Mouse (Mus musculus) heart, adult 10 weeks (tissue): ENCODE measurements around the gene Gm13275. TPM values are rescaled to one million over a fixed set of nuclear protein-coding genes. Genes with fewer than 3 reads are reported as not detected.

Experiments
- polyA plus RNA-seq: library from polyadenylated mRNA; stranded (reverse); fragments of 350-450 nt; fragmentation: Illumina TruSeq; extraction: RNeasy Lipid Tissue Mini Kit (QIAGEN cat#74804); gene quantifications from one replicate; pipeline ENCODE4 v1.2.3, GENCODE M21; 2014; ENCODE audit warnings: low read depth, low replicate concordance

Gm13275 gene
- polyA plus RNA-seq, 1 experiment from 2014 or later: not detected

Other genes starting within 250 kb of the Gm13275 start
- not detected for gene Ifna15, start 236.2 kb upstream of the Gm13275 start, polyA plus RNA-seq
- not detected for gene Ifna14, start 222.7 kb upstream of the Gm13275 start, polyA plus RNA-seq
- gene Ifna9, start 202.1 kb upstream of the Gm13275 start, polyA plus RNA-seq: not detected
- gene Ifna12, start 191.1 kb upstream of the Gm13275 start, polyA plus RNA-seq: not detected
- gene C87499, start 160.1 kb upstream of the Gm13275 start, polyA plus RNA-seq: not detected
- gene Ifna13, start 150.0 kb upstream of the Gm13275 start, polyA plus RNA-seq: not detected
- not detected for gene Ifna16, start 117.6 kb upstream of the Gm13275 start, polyA plus RNA-seq
- not detected for gene Ifna2, start 110.6 kb upstream of the Gm13275 start, polyA plus RNA-seq
- gene Ifnab, start 103.1 kb upstream of the Gm13275 start, polyA plus RNA-seq: not detected
- gene Gm26566, start 72.7 kb upstream of the Gm13275 start, polyA plus RNA-seq: not detected
- gene Klhl9, start 72.0 kb upstream of the Gm13275 start, polyA plus RNA-seq: 44.7 TPM
- gene Gm13271, start 39.6 kb upstream of the Gm13275 start, polyA plus RNA-seq: not detected
- gene Gm13283, start 34.4 kb upstream of the Gm13275 start, polyA plus RNA-seq: not detected
- not detected for gene Gm13290, start 20.7 kb upstream of the Gm13275 start, polyA plus RNA-seq
- not detected for gene Gm13289, start 17.6 kb upstream of the Gm13275 start, polyA plus RNA-seq
- not detected for gene Gm13272, start 14.6 kb upstream of the Gm13275 start, polyA plus RNA-seq
- gene Ifnz, start 12.4 kb upstream of the Gm13275 start, polyA plus RNA-seq: not detected
- gene Gm13276, start 8.8 kb upstream of the Gm13275 start, polyA plus RNA-seq: not detected
- gene Gm13277, start 5.9 kb upstream of the Gm13275 start, polyA plus RNA-seq: not detected
- gene Gm13278, start 2.9 kb upstream of the Gm13275 start, polyA plus RNA-seq: not detected
- not detected for gene Gm13279, start 2.9 kb downstream of the Gm13275 start, polyA plus RNA-seq
- not detected for gene Gm13285, start 5.2 kb downstream of the Gm13275 start, polyA plus RNA-seq
- not detected for gene Gm13287, start 8.8 kb downstream of the Gm13275 start, polyA plus RNA-seq
- not detected for gene Gm13288, start 11.0 kb downstream of the Gm13275 start, polyA plus RNA-seq
- gene Ifna7, start 21.7 kb downstream of the Gm13275 start, polyA plus RNA-seq: not detected
- not detected for gene Ifna11, start 25.5 kb downstream of the Gm13275 start, polyA plus RNA-seq
- gene Ifna6, start 32.9 kb downstream of the Gm13275 start, polyA plus RNA-seq: not detected
- gene Ifna5, start 41.0 kb downstream of the Gm13275 start, polyA plus RNA-seq: not detected
- not detected for gene Ifna4, start 47.4 kb downstream of the Gm13275 start, polyA plus RNA-seq
- gene Ifna1, start 55.6 kb downstream of the Gm13275 start, polyA plus RNA-seq: not detected
- not detected for gene Ifne, start 85.7 kb downstream of the Gm13275 start, polyA plus RNA-seq